ENCODE assay signal across 31 mouse cellular contexts in genomic region chr5:42575971-42576370, GRCm38 (mm10).
A peak's percentile ranks its signal among the peaks of the same experiment; 100 is the strongest.
DNase-seq lines count a peak whose midpoint lies in the region; ATAC-seq and TF ChIP-seq lines count a peak whose summit lies in the region.
"Had no signal": no experiment of that assay in that cellular context is flagged by ENCODE, and none has a peak within 500 bp of the region (broad histone marks: within the 10 kb centered on the region; RNA-seq: fewer than 3 reads in every experiment).

No protein-coding gene starts in this region.

- no peaks in the 10 kb centered on the region for H3K27me3 ChIP-seq in forebrain, embryonic 14.5 days (replicated peaks; ENCODE audit: control insufficient read depth, insufficient read depth, low read length)
- H3K27me3 ChIP-seq in forebrain, embryonic 11.5 days (ENCODE audit: control insufficient read depth, insufficient read depth, low read length): no peaks in the 10 kb centered on the region
- no peaks in the 10 kb centered on the region for H3K27me3 ChIP-seq in testis, adult 2 months (ENCODE audit: control insufficient read depth, insufficient read depth, low read length)
- H3K27me3 ChIP-seq in kidney, adult 2 months (replicated peaks; ENCODE audit: control insufficient read depth, insufficient read depth, low read length): no peaks in the 10 kb centered on the region
- H3K27me3 ChIP-seq: embryonic facial prominence, embryonic 13.5 days; heart, embryonic 12.5 days; kidney, embryonic 15.5 days; limb, embryonic 13.5 days; liver, embryonic 12.5 days had no signal

- no peak for TF ChIP-seq CTCF in testis, adult 2 months (IDR thresholded peaks at IDR 0.05; ENCODE audit: control insufficient read depth, insufficient read depth, insufficient replicate concordance, low read depth, low read length)
- TF ChIP-seq CTCF in kidney, adult 2 months (conservative IDR thresholded peaks at IDR 0.05; ENCODE audit: insufficient read depth, insufficient read length, low read depth, low read length): no peak

- no peak overlapping the region for H3K4me2 ChIP-seq in forebrain, embryonic 14.5 days (ENCODE audit: low read length)
- H3K4me2 ChIP-seq in forebrain, embryonic 11.5 days (ENCODE audit: low read depth, low read length, severe bottlenecking): no peak overlapping the region
- H3K4me2 ChIP-seq: embryonic facial prominence, embryonic 13.5 days; heart, embryonic 12.5 days; hindbrain, embryonic 14.5 days; kidney, embryonic 15.5 days; limb, embryonic 13.5 days; liver, embryonic 12.5 days; midbrain, embryonic 11.5 days had no signal

- H3K27ac ChIP-seq in forebrain, embryonic 14.5 days (ENCODE audit: low read depth, low read length): no peak overlapping the region
- no peak overlapping the region for H3K27ac ChIP-seq in forebrain, embryonic 11.5 days (ENCODE audit: low read depth, low read length)
- no peak overlapping the region for H3K27ac ChIP-seq in testis, adult 2 months (ENCODE audit: control insufficient read depth, insufficient read depth, low read depth, low read length)
- H3K27ac ChIP-seq in kidney, adult 2 months (ENCODE audit: insufficient read depth, low read depth, low read length): no peak overlapping the region
- H3K27ac ChIP-seq: embryonic facial prominence, embryonic 13.5 days; gastrocnemius, adult 2 months; heart, adult 2 months; hindbrain, embryonic 14.5 days; kidney, embryonic 15.5 days; limb, embryonic 13.5 days; liver, embryonic 12.5 days had no signal

- peak; percentile 65 for ATAC-seq in forebrain, embryonic 14.5 days
- ATAC-seq in forebrain, embryonic 11.5 days (replicated peaks; ENCODE audit: low FRiP score): no peak
- ATAC-seq: inflammation-experienced regulatory T-cells, adult 6 months; liver, embryonic 12.5 days; liver, postnatal 0 days; midbrain, embryonic 16.5 days had no signal

- no peaks in the 10 kb centered on the region for H3K36me3 ChIP-seq in forebrain, embryonic 14.5 days (ENCODE audit: control insufficient read depth, insufficient read depth, low read length)
- no peaks in the 10 kb centered on the region for H3K36me3 ChIP-seq in forebrain, embryonic 11.5 days (ENCODE audit: control insufficient read depth, insufficient read depth, low read length)
- no peaks in the 10 kb centered on the region for H3K36me3 ChIP-seq in testis, adult 2 months (ENCODE audit: control insufficient read depth, insufficient read depth, low read length)
- no peaks in the 10 kb centered on the region for H3K36me3 ChIP-seq in kidney, adult 2 months (ENCODE audit: control insufficient read depth, insufficient read depth, low read length)
- H3K36me3 ChIP-seq: embryonic facial prominence, embryonic 13.5 days; G1E; heart, embryonic 12.5 days; kidney, embryonic 15.5 days; limb, embryonic 13.5 days; liver, embryonic 12.5 days had no signal

- no peaks in the 10 kb centered on the region for H3K9me3 ChIP-seq in forebrain, embryonic 14.5 days (replicated peaks; ENCODE audit: control insufficient read depth, low read length)
- no peaks in the 10 kb centered on the region for H3K9me3 ChIP-seq in forebrain, embryonic 11.5 days (ENCODE audit: control insufficient read depth, low read length)
- H3K9me3 ChIP-seq: embryonic facial prominence, embryonic 13.5 days; G1E; heart, embryonic 12.5 days; kidney, embryonic 15.5 days; limb, embryonic 13.5 days; liver, embryonic 12.5 days had no signal

- DNase-seq in forebrain, embryonic 14.5 days (ENCODE audit: low spot score): peak; percentile 10
- no peak for DNase-seq in forebrain, embryonic 11.5 days (ENCODE audit: low spot score)
- DNase-seq in testis, postnatal 10 days (ENCODE audit: low spot score): no peak
- peak; percentile 35 for DNase-seq in layer of hippocampus, adult 9-10 months (ENCODE audit: low spot score)
- no peak for DNase-seq in adrenal gland, postnatal 36 days
- no peak for DNase-seq in kidney, adult 2 months
- DNase-seq: adrenal gland, postnatal 14 days; cerebellum, adult 11 months; cerebellum, adult 9-11 months; gastrocnemius, adult 2 months; gastrocnemius, postnatal 36 days; heart, adult 2 months; kidney, adult 11 months; kidney, postnatal 25 days; liver, postnatal 0 days; lung, postnatal 36 days; right cerebral cortex, postnatal 25 days; spleen, adult 18-20 months; thymus, postnatal 4 days had no signal

- no peak overlapping the region for H3K4me3 ChIP-seq in forebrain, embryonic 14.5 days (ENCODE audit: low read depth, low read length)
- H3K4me3 ChIP-seq in forebrain, embryonic 11.5 days (ENCODE audit: low read depth, low read length): no peak overlapping the region
- H3K4me3 ChIP-seq in testis, adult 2 months (ENCODE audit: control insufficient read depth, low read depth, low read length): peak overlapping the region; percentile 54
- no peak overlapping the region for H3K4me3 ChIP-seq in kidney, adult 2 months (ENCODE audit: insufficient read depth, low read depth, low read length)
- H3K4me3 ChIP-seq: embryonic facial prominence, embryonic 13.5 days; erythroblast, embryonic 14.5 days; gastrocnemius, adult 2 months; heart, adult 2 months; heart, embryonic 12.5 days; kidney, embryonic 15.5 days; limb, embryonic 13.5 days; liver, embryonic 12.5 days had no signal

- TF ChIP-seq POLR2A in testis, adult 2 months (IDR thresholded peaks at IDR 0.05; ENCODE audit: control insufficient read depth, low read depth, low read length): peak; percentile 17; the same call in 1 of the 2 replicates
- TF ChIP-seq POLR2A in kidney, adult 2 months (IDR thresholded peaks at IDR 0.05; ENCODE audit: low read depth, low read length): no peak

- no peaks in the 10 kb centered on the region for H3K4me1 ChIP-seq in forebrain, embryonic 14.5 days (ENCODE audit: control insufficient read depth, insufficient read depth, low read length)
- H3K4me1 ChIP-seq in forebrain, embryonic 11.5 days (replicated peaks; ENCODE audit: control insufficient read depth, insufficient read depth, low read length): no peaks in the 10 kb centered on the region
- H3K4me1 ChIP-seq in testis, adult 2 months (ENCODE audit: control insufficient read depth, insufficient read depth, low read length): no peaks in the 10 kb centered on the region
- no peaks in the 10 kb centered on the region for H3K4me1 ChIP-seq in kidney, adult 2 months (ENCODE audit: control insufficient read depth, insufficient read depth, low read length)
- H3K4me1 ChIP-seq: embryonic facial prominence, embryonic 13.5 days; heart, embryonic 12.5 days; kidney, embryonic 15.5 days; limb, embryonic 13.5 days; liver, embryonic 12.5 days had no signal

- no peak overlapping the region for H3K9ac ChIP-seq in forebrain, embryonic 14.5 days (ENCODE audit: low read length)
- H3K9ac ChIP-seq in forebrain, embryonic 11.5 days (ENCODE audit: low read length): no peak overlapping the region
- H3K9ac ChIP-seq: embryonic facial prominence, embryonic 13.5 days; heart, embryonic 12.5 days; hindbrain, embryonic 14.5 days; kidney, embryonic 15.5 days; limb, embryonic 13.5 days; liver, embryonic 12.5 days; liver, postnatal 0 days had no signal

- 70% methylated on average over 2 of the region's 2 CpGs for WGBS in forebrain, embryonic 14.5 days
- 79% methylated on average over 2 of the region's 2 CpGs for WGBS in forebrain, embryonic 11.5 days
- WGBS in kidney, adult 2 months: 86% methylated on average over 2 of the region's 2 CpGs

Comparison
In these comparisons a context has a peak if more than half of its experiments do, and no peak if none do; other contexts are left out.
1. DNase-seq: peak in forebrain, embryonic 14.5 days (single experiment) and layer of hippocampus, adult 9-10 months (single experiment); none in forebrain, embryonic 11.5 days (single experiment), testis, postnatal 10 days (single experiment), adrenal gland, postnatal 36 days (0 of 2) and kidney, adult 2 months (single experiment).